Mouse (Mus musculus) cerebellum, postnatal 10 days (tissue): Measurements from ENCODE around the gene Kbtbd2.
A peak's percentile ranks its signal among the peaks of the same experiment; 100 is the strongest.

Experiments
- DNase-seq, 2 experiments: peaks; one replicate each; pipeline ENCODE4 v3.0.0; 2021; ENCODE audit warnings: mixed read lengths in 2 of 2

Kbtbd2 gene

DNA sequence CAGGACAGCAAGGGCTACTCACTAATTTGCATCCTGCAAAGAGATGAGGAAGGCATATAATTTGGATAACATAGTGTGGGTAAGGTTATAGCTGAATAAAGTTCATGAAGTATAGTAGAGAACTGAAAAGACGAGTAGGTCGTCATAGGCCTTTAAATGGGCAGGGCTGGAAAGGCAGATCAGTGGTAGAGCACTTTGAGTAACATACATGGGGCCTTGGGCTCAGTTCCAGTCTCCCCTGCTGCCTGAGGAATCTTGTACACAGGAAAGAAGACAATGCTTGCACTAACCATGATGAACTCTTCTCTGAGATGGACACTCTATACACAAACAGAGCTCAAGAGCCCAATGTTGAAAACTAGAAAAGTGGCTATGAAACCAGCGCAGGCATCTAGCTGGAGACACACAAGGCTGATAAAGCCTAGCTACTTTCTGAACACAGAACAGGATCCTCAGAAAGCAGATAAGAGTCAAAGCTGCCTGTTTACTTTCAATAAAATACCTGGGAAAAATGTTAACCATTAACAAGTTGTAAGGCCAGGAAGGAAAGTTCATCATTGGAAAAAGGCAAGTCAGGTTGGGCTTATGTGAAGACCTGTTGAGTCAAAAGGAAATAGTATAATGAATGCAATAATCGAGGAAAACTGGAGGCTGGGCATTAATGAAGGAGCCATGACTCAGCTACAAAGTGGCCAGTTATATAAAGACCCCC lies 13.9 kb downstream of the Kbtbd2 start:
- DNase-seq: no peak

DNA sequence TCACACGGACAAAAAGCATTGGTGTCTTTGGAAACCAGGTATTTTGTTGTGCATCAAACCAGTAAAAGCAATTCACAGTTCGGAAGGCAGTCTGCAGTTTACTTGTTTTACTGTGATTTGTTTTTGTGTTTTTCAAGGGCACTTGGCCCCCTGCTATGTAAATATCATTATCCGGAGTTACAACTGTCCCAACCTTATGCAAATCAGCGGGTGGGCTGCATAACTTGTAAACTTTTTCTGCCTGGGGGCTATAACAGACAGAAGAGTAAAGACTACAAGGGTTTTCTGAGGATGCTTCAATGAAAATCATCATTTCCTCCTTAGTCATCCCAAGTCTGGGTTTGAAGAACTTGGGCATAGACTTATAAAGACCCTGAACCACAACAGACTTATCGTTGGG lies 18.0 kb downstream of the Kbtbd2 start:
- no peak for DNase-seq

DNA sequence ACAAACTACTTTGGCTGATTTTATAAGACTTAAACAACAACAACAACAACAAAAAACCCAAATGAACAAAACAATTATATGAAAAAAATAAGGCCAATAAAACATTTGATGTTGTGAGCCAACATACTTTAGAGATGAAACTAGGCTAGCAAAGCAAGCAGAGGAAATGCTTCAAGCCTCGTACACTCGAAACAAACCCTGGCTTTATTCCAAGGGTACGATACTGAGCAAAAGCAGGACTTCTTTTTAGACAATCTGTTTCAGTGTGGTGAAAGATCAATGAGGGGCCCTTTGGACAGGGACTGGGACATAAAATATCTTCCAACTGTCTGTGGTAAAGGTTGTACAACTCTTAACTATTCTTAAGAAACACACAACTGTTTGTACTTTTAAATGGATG lies 21.8 kb downstream of the Kbtbd2 start:
- DNase-seq: peak in 1 of 2 experiments; percentile 31

DNA sequence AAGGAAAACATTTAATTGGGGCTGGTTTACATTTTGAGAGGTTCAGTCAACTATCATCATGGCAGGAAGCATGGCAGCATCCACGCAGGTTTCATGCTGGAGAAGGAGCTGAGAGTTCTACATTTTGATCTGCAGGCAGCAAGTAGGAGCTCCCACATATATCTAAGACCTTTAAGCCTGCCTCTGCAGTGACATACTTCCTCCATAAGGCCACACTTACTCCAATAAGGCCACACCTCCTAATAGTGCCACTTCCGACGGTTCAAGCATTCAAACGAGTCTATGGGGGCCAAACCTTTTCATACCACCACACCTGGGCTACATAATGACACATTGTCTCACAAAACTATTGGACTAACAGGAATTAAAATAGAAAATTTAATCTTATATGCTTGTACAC lies 31.9 kb downstream of the Kbtbd2 start:
- no peak for DNase-seq

DNA sequence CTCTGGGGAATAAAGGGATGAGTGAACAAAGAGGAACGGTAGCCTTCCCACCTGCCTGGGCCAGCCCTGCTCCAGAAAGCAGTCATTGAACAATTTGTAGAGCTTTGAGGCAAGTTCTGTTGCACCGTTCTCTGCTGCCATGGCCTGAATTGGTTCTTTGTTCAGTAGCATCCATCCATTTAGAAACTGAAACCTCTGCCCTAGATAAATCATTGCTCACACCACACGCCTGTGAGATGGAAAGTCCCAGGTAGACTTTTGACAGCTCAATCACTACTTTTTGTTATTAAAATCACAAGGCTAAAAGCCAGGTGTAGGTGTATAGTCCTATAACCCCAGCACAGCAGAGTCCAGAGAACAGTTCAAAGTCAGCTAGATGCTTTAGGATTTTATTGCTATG lies 32.3 kb downstream of the Kbtbd2 start:
- no peak for DNase-seq

DNA sequence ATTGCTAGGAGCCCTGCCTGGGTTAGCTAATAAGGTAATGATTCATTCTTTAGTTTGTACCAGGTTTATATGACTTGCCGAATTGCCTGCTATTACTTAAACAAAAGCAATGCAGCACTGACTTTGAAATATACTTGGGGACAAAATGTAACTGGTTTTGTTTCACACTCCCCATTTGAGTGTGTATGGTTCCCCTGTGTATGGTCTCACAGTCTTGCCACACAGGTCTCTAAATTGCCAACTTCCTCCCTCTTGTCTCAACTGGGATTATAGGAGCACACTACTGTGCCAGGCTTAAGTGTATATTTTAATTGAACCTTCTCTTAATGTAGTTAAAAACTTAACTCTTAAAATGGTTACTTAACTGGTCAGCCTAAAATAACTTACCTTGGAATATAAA lies 38.3 kb downstream of the Kbtbd2 start:
- no peak for DNase-seq

DNA sequence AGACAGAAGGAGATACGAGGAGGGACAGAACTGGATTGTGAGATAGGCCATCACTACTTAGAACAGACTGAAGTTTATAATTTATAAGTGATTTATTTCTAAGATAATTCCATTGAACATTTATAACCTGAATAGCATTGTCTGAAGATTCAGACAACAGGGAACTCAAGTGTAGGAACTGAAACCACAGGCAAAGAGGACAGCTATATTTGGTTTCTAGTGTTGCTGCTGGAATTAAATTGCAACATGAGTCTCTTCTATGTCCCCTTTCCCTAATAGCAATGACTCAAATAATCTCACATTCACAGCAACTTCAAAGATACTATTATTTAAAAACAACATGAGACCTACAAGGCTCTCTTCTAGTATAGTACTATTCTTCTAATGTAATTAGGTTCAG lies 41.5 kb downstream of the Kbtbd2 start:
- no peak for DNase-seq

DNA sequence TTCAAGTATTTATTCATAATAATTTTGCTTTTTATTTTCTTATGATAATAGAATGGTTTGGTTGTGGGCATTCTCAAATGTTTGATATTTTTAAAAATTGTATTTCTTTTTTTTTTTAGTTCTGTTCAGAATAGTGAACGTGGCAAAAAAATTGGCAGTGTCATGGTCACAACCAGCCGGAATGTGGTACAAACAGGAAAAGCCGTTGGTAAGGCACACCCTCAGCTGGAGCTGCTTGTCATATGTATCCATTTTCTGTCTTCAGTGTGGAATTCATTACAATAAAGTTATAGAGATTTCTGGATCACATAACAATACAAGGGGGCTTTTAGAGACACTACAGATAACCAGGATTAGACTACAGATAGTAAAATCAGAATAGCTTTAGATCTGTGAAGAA lies 43.9 kb downstream of the Kbtbd2 start:
- no peak for DNase-seq

DNA sequence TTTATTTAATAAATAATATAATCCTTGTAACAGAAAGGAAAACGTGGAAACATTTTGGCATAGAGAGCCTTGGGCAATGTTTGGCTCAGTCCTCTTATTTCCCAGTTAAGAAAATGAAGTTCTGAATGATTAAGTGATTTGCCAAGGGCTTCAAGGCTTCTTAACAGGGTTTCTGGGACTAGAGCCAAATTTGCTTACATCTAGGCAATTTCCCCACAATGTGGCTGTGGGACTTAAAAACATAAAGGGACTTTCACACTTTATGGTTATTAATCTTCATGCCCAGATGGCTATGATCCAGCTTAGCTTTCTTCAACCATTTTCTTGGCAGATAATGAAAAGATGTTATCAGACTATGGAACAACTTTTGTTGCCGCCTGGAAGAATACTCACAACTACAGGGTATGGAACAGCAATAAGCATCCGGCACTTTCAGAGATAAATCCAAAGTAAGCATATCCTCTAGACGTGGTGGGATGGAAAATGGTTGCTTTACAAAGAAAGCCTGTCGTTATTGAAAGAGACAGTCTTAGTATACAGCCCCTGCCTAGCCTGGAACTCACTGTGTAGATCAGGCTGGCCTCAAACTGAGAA lies 51.6 kb downstream of the Kbtbd2 start:
- DNase-seq: peak in 1 of 2 experiments; percentile 6

DNA sequence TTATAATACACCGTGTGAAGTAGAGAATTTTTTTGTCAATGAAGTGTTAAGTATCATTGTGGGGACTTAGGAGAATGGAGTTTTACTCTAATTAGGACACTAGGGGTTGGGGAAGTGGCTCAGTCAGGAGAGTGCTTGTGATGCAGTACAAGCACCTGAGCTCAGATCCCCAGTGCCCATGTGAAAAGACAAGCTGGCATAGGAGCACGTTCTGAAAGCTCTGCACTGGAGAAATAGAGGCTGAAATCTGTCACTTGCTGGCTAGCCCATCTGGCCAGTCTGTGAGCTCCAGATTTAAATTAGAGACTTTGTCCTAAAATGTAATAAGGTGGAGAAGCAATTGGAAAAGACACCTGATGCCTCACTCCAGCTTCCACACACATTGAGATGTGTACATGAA lies 65.1 kb downstream of the Kbtbd2 start:
- no peak for DNase-seq
